Mouse (Mus musculus): Measurements from ENCODE around the gene Ndufa8. TPM values are rescaled to one million over a fixed set of nuclear protein-coding genes. Genes with fewer than 3 reads are reported as not detected.
A peak's percentile ranks its signal among the peaks of the same experiment; 100 is the strongest.

The Ndufa8 gene
- polyA plus RNA-seq, 1 experiment from 2014 or later = 308 TPM

GRCm38 (mm10) chr2:36082802-36083580, 33.8 kb upstream of the Ndufa8 start:
- WGBS = 87% methylated on average over 9 of the region's 9 CpGs
- no peak for ATAC-seq (ENCODE audit: low FRiP score, low TSS enrichment)
- Histone ChIP-seq H3K9me3 (ENCODE audit: low read length) (no peaks in the 10 kb centered on the region), H3K36me3 (ENCODE audit: insufficient read depth, low read length) (no peaks in the 10 kb centered on the region), H3K4me2 (replicated peaks; ENCODE audit: low read depth, low read length) (no peak overlapping the region), H3K27ac (ENCODE audit: low read length) (no peak overlapping the region), H3K27me3 (ENCODE audit: insufficient read depth, low read length) (peaks cover 6% of the 10 kb centered on the region; the same call in 1 of the 2 replicates), H3K9ac (replicated peaks; ENCODE audit: low read length) (no peak overlapping the region), H3K4me1 (ENCODE audit: insufficient read depth, low read length) (peaks cover 11% of the 10 kb centered on the region; the same call in 1 of the 2 replicates), H3K4me3 (ENCODE audit: low read length) (no peak overlapping the region)

- Histone ChIP-seq H3K27me3 (ENCODE audit: insufficient read depth, low read length) (no peaks in the 10 kb centered on the region), H3K27ac (ENCODE audit: low read length) (0 out of 2 replicates have a peak overlapping the region, but pooled peaks have one; percentile 7), H3K9me3 (ENCODE audit: low read length) (no peaks in the 10 kb centered on the region), H3K4me1 (ENCODE audit: insufficient read depth, low read length) (peaks cover 18% of the 10 kb centered on the region), H3K4me2 (replicated peaks; ENCODE audit: low read depth, low read length) (no peak overlapping the region; the same call in 1 of the 2 replicates), H3K4me3 (ENCODE audit: low read length) (no peak overlapping the region), H3K36me3 (ENCODE audit: insufficient read depth, low read length) (no peaks in the 10 kb centered on the region), H3K9ac (replicated peaks; ENCODE audit: low read length) (no peak overlapping the region)
- ATAC-seq (ENCODE audit: low FRiP score, low TSS enrichment) = peak; percentile 90
- 14% methylated on average over 9 of the region's 9 CpGs for WGBS
Measured at GRCm38 (mm10) chr2:36081446-36081845, 32.2 kb upstream of the Ndufa8 start.

GRCm38 (mm10) chr2:36077160-36077761, 28.1 kb upstream of the Ndufa8 start:
- H3K27me3 ChIP-seq (ENCODE audit: insufficient read depth, low read length) = no peaks in the 10 kb centered on the region
- 0 out of 2 replicates have a peak, but pooled peaks have one; percentile 44 for ATAC-seq (ENCODE audit: low FRiP score, low TSS enrichment)
- no peaks in the 10 kb centered on the region for H3K36me3 ChIP-seq (ENCODE audit: insufficient read depth, low read length)
- peak overlapping the region; percentile 14; the same call in 1 of the 2 replicates for H3K4me2 ChIP-seq (replicated peaks; ENCODE audit: low read depth, low read length)
- 15% methylated on average over 11 of the region's 11 CpGs for WGBS
- no peaks in the 10 kb centered on the region for H3K9me3 ChIP-seq (ENCODE audit: low read length)
- no peak overlapping the region for H3K9ac ChIP-seq (replicated peaks; ENCODE audit: low read length)
- 0 out of 2 replicates have a peak overlapping the region, but pooled peaks have one; percentile 1 for H3K4me3 ChIP-seq (ENCODE audit: low read length)
- no peak overlapping the region for H3K27ac ChIP-seq (ENCODE audit: low read length)
- H3K4me1 ChIP-seq (ENCODE audit: insufficient read depth, low read length) = peaks cover 18% of the 10 kb centered on the region

- no peaks in the 10 kb centered on the region for H3K9me3 ChIP-seq (ENCODE audit: low read length)
- H3K4me2 ChIP-seq (replicated peaks; ENCODE audit: low read depth, low read length) = no peak overlapping the region
- H3K4me3 ChIP-seq (ENCODE audit: low read length) = no peak overlapping the region
- 85% methylated on average over 5 of the region's 5 CpGs for WGBS
- no peak overlapping the region for H3K27ac ChIP-seq (ENCODE audit: low read length)
- no peak overlapping the region for H3K9ac ChIP-seq (replicated peaks; ENCODE audit: low read length)
- ATAC-seq (ENCODE audit: low FRiP score, low TSS enrichment) = no peak
- peaks cover 7% of the 10 kb centered on the region for H3K4me1 ChIP-seq (ENCODE audit: insufficient read depth, low read length)
- H3K36me3 ChIP-seq (ENCODE audit: insufficient read depth, low read length) = no peaks in the 10 kb centered on the region
- H3K27me3 ChIP-seq (ENCODE audit: insufficient read depth, low read length) = no peaks in the 10 kb centered on the region
Measured at GRCm38 (mm10) chr2:36075210-36075609, 26.0 kb upstream of the Ndufa8 start.

- Histone ChIP-seq H3K27me3 (ENCODE audit: insufficient read depth, low read length) (no peaks in the 10 kb centered on the region), H3K36me3 (ENCODE audit: insufficient read depth, low read length) (no peaks in the 10 kb centered on the region), H3K9me3 (ENCODE audit: low read length) (no peaks in the 10 kb centered on the region), H3K4me1 (ENCODE audit: insufficient read depth, low read length) (peaks cover 7% of the 10 kb centered on the region), H3K4me3 (ENCODE audit: low read length) (no peak overlapping the region), H3K9ac (replicated peaks; ENCODE audit: low read length) (no peak overlapping the region), H3K4me2 (replicated peaks; ENCODE audit: low read depth, low read length) (no peak overlapping the region), H3K27ac (ENCODE audit: low read length) (no peak overlapping the region)
- no peak for ATAC-seq (ENCODE audit: low FRiP score, low TSS enrichment)
- 61% methylated on average over 3 of the region's 3 CpGs for WGBS
Measured at GRCm38 (mm10) chr2:36073781-36074180, 24.6 kb upstream of the Ndufa8 start.

- WGBS = 80% methylated on average over 8 of the region's 8 CpGs
Measured at GRCm38 (mm10) chr2:36071660-36072305, 22.6 kb upstream of the Ndufa8 start.

GRCm38 (mm10) chr2:36067132-36067531, 17.9 kb upstream of the Ndufa8 start:
- Histone ChIP-seq H3K9me3 (ENCODE audit: low read length) (no peaks in the 10 kb centered on the region), H3K4me2 (replicated peaks; ENCODE audit: low read depth, low read length) (no peak overlapping the region), H3K27me3 (ENCODE audit: insufficient read depth, low read length) (no peaks in the 10 kb centered on the region), H3K4me1 (ENCODE audit: insufficient read depth, low read length) (no peaks in the 10 kb centered on the region), H3K9ac (replicated peaks; ENCODE audit: low read length) (no peak overlapping the region), H3K36me3 (ENCODE audit: insufficient read depth, low read length) (no peaks in the 10 kb centered on the region), H3K4me3 (ENCODE audit: low read length) (no peak overlapping the region), H3K27ac (ENCODE audit: low read length) (no peak overlapping the region)
- 52% methylated on average over 9 of the region's 9 CpGs for WGBS
- no peak for ATAC-seq (ENCODE audit: low FRiP score, low TSS enrichment)

More at GRCm38 (mm10) chr2:36071660-36072305, 22.6 kb upstream of the Ndufa8 start:
- Histone ChIP-seq H3K27ac (ENCODE audit: low read length) (no peak overlapping the region), H3K36me3 (ENCODE audit: insufficient read depth, low read length) (no peaks in the 10 kb centered on the region), H3K4me1 (ENCODE audit: insufficient read depth, low read length) (no peaks in the 10 kb centered on the region), H3K9ac (replicated peaks; ENCODE audit: low read length) (no peak overlapping the region), H3K27me3 (ENCODE audit: insufficient read depth, low read length) (no peaks in the 10 kb centered on the region), H3K9me3 (ENCODE audit: low read length) (no peaks in the 10 kb centered on the region), H3K4me3 (ENCODE audit: low read length) (no peak overlapping the region), H3K4me2 (replicated peaks; ENCODE audit: low read depth, low read length) (no peak overlapping the region)
- peak; percentile 19; the same call in 1 of the 2 replicates for ATAC-seq (ENCODE audit: low FRiP score, low TSS enrichment)

- ATAC-seq (ENCODE audit: low FRiP score, low TSS enrichment) = peak; percentile 57; the same call in 1 of the 2 replicates
- H3K27me3 ChIP-seq (ENCODE audit: insufficient read depth, low read length) = no peaks in the 10 kb centered on the region
- no peaks in the 10 kb centered on the region for H3K4me1 ChIP-seq (ENCODE audit: insufficient read depth, low read length)
- H3K9ac ChIP-seq (replicated peaks; ENCODE audit: low read length) = no peak overlapping the region
- no peak overlapping the region for H3K4me2 ChIP-seq (replicated peaks; ENCODE audit: low read depth, low read length)
- no peaks in the 10 kb centered on the region for H3K9me3 ChIP-seq (ENCODE audit: low read length)
- H3K27ac ChIP-seq (ENCODE audit: low read length) = no peak overlapping the region
- no peak overlapping the region for H3K4me3 ChIP-seq (ENCODE audit: low read length)
- no peaks in the 10 kb centered on the region for H3K36me3 ChIP-seq (ENCODE audit: insufficient read depth, low read length)
- 21% methylated on average over 5 of the region's 5 CpGs for WGBS
Measured at GRCm38 (mm10) chr2:36061409-36061808, 12.2 kb upstream of the Ndufa8 start.

GRCm38 (mm10) chr2:36056248-36056647, 7.0 kb upstream of the Ndufa8 start:
- no peaks in the 10 kb centered on the region for H3K9me3 ChIP-seq (ENCODE audit: low read length)
- H3K4me3 ChIP-seq (ENCODE audit: low read length) = no peak overlapping the region
- H3K27me3 ChIP-seq (ENCODE audit: insufficient read depth, low read length) = no peaks in the 10 kb centered on the region
- ATAC-seq (ENCODE audit: low FRiP score, low TSS enrichment) = no peak
- no peak overlapping the region for H3K4me2 ChIP-seq (replicated peaks; ENCODE audit: low read depth, low read length)
- no peak overlapping the region for H3K27ac ChIP-seq (ENCODE audit: low read length)
- no peaks in the 10 kb centered on the region for H3K36me3 ChIP-seq (ENCODE audit: insufficient read depth, low read length)
- 37% methylated on average over 3 of the region's 3 CpGs for WGBS
- H3K9ac ChIP-seq (replicated peaks; ENCODE audit: low read length) = no peak overlapping the region
- no peaks in the 10 kb centered on the region for H3K4me1 ChIP-seq (ENCODE audit: insufficient read depth, low read length)

All from kidney, embryonic 16.5 days (tissue).